Mouse (Mus musculus): Measurements from ENCODE around the gene B4galnt1. TPM values are rescaled to one million over a fixed set of nuclear protein-coding genes. Genes with fewer than 3 reads are reported as not detected.

The B4galnt1 gene
- total and polyA plus RNA-seq, 3 experiments: 24.6 to 66.0 (median 65.8) TPM

GRCm38 (mm10) chr10:127211414-127211854 lies 46.4 kb downstream of the B4galnt1 start, which contains the start of gene Pip4k2c:
Gene Pip4k2c (minus strand): TSS chr10:127211585.
- Histone ChIP-seq H3K9ac (ENCODE audit: control insufficient read depth, low read depth, low read length, poor library complexity, severe bottlenecking) (peak within 1 kb of the TSS; percentile 84), H3K79me2 (ENCODE audit: control insufficient read depth, insufficient read depth, low read length, poor library complexity) (peaks cover 27% of the 10 kb centered on the region), H3K27ac (ENCODE audit: control insufficient read depth, low read depth, low read length) (peak within 1 kb of the TSS; percentile 46), H3K27me3 (ENCODE audit: control insufficient read depth in 1 of 2, insufficient read depth in 2 of 2, low read length in 2 of 2) (no peaks in the 10 kb centered on the region), H3K9me3 (replicated peaks; ENCODE audit: insufficient read depth, low read length) (no peaks in the 10 kb centered on the region), H3K4me3 (ENCODE audit: control insufficient read depth in 1 of 2, insufficient read depth in 1 of 2, low read depth in 2 of 2, low read length in 2 of 2) (peak within 1 kb of the TSS; percentile 56 to 77), H3K4me1 (ENCODE audit: control insufficient read depth in 1 of 2, insufficient read depth in 2 of 2, low read length in 2 of 2) (peaks cover 2 to 16% of the 10 kb centered on the region in 2 experiments), H3K36me3 (ENCODE audit: control insufficient read depth in 1 of 2, insufficient read depth in 2 of 2, low read length in 2 of 2) (peaks cover 0 to 7% of the 10 kb centered on the region in 2 experiments; a peak in 2 of 4 replicates)
- peak; percentile 69 for TF ChIP-seq NELFE (IDR thresholded peaks at IDR 0.05; ENCODE audit: low read depth, low read length)
- no peak for TF ChIP-seq CHD1 (IDR thresholded peaks at IDR 0.05; ENCODE audit: low read depth, low read length)
- TF ChIP-seq SMC3 (IDR thresholded peaks at IDR 0.05; ENCODE audit: low read depth, low read length): no peak
- no peak for TF ChIP-seq ZNF384 (IDR thresholded peaks at IDR 0.05; ENCODE audit: low read depth, low read length)
- no peak for TF ChIP-seq UBTF (IDR thresholded peaks at IDR 0.05; ENCODE audit: borderline replicate concordance, insufficient read depth, low read depth, low read length)
- TF ChIP-seq RAD21 (IDR thresholded peaks at IDR 0.05; ENCODE audit: low read depth, low read length): no peak
- peak; percentile 96 for TF ChIP-seq ELF1 (IDR thresholded peaks at IDR 0.05; ENCODE audit: low read depth, low read length)
- no peak for TF ChIP-seq BHLHE40 (IDR thresholded peaks at IDR 0.05; ENCODE audit: borderline replicate concordance, low read depth, low read length)
- TF ChIP-seq MYC (IDR thresholded peaks at IDR 0.05; ENCODE audit: low read depth, low read length): no peak
- peak; percentile 64; the same call in 1 of the 2 replicates for TF ChIP-seq MAX (IDR thresholded peaks at IDR 0.05; ENCODE audit: low read length)
- no peak for TF ChIP-seq E2F4 (IDR thresholded peaks at IDR 0.05; ENCODE audit: borderline replicate concordance, low read depth, low read length)
- TF ChIP-seq MEF2A (IDR thresholded peaks at IDR 0.05; ENCODE audit: extremely low read depth, insufficient replicate concordance, low read depth, low read length, poor library complexity, severe bottlenecking): no peak
- TF ChIP-seq TCF12 (IDR thresholded peaks at IDR 0.05; ENCODE audit: low read depth, low read length): no peak; the same call in 1 of the 2 replicates
- no peak for TF ChIP-seq MAFK (IDR thresholded peaks at IDR 0.05; ENCODE audit: borderline replicate concordance, low read depth, low read length)
- TF ChIP-seq USF2 (IDR thresholded peaks at IDR 0.05; ENCODE audit: borderline replicate concordance in 1 of 2, insufficient read depth in 1 of 2, low read depth in 1 of 2, low read length in 2 of 2): peak; percentile 47 to 87; a peak in 3 of 4 replicates
- peak; percentile 52 to 80; a peak in 2 of 4 replicates for TF ChIP-seq POLR2A (IDR thresholded peaks at IDR 0.05; ENCODE audit: control insufficient read depth in 1 of 2, insufficient read depth in 1 of 2, low read depth in 1 of 2, low read length in 2 of 2, poor library complexity in 1 of 2)
- peak; percentile 66 for TF ChIP-seq NRF1 (IDR thresholded peaks at IDR 0.05; ENCODE audit: insufficient read depth, low read depth, low read length, poor library complexity, severe bottlenecking)
- TF ChIP-seq SIN3A (IDR thresholded peaks at IDR 0.05; ENCODE audit: low read length): peak; percentile 87
- TF ChIP-seq USF1 (IDR thresholded peaks at IDR 0.05; ENCODE audit: low read depth, low read length): peak; percentile 98
- peak; percentile 76 for TF ChIP-seq HCFC1 (IDR thresholded peaks at IDR 0.05; ENCODE audit: low read depth, low read length)
- peak; percentile 29; the same call in 1 of the 2 replicates for TF ChIP-seq MXI1 (IDR thresholded peaks at IDR 0.05; ENCODE audit: low read depth, low read length)
- TF ChIP-seq MYB (IDR thresholded peaks at IDR 0.05; ENCODE audit: low read depth, low read length): no peak
- peak; percentile 91 for DNase-seq (ENCODE audit: low read depth, low spot score)

Data from MEL (cell line).